Mouse (Mus musculus): ENCODE data around the gene Rps9. TPM values are rescaled to one million over a fixed set of nuclear protein-coding genes. Genes with fewer than 3 reads are reported as not detected.

Rps9 gene
- 1,349 and 2,225 TPM in 2 replicates for polyA plus RNA-seq (2012; rRNA removed)

- no peaks in the 10 kb centered on the region for H3K27me3 ChIP-seq (ENCODE audit: control insufficient read depth, insufficient read depth, low read length)
- H3K36me3 ChIP-seq (ENCODE audit: control insufficient read depth, insufficient read depth, low read length): peaks cover 21% of the 10 kb centered on the region
- no peak for TF ChIP-seq CTCF (IDR thresholded peaks at IDR 0.05; ENCODE audit: extremely low read depth, insufficient read depth, insufficient read length, insufficient replicate concordance)
- TF ChIP-seq POLR2A (IDR thresholded peaks at IDR 0.05; ENCODE audit: low read depth, low read length): peak; percentile 99
- H3K27ac ChIP-seq (ENCODE audit: insufficient read depth, low read length): peak within 1 kb of the TSS; percentile 91
- H3K4me1 ChIP-seq (ENCODE audit: control insufficient read depth, insufficient read depth, insufficient read length): peaks cover 5% of the 10 kb centered on the region; the same call in 1 of the 2 replicates
- peak within 1 kb of the TSS; percentile 78 for H3K4me3 ChIP-seq (ENCODE audit: extremely low read depth, insufficient read depth, insufficient read length)
- DNase-seq (ENCODE audit: low read depth in 1 of 2, low spot score in 2 of 2): peak; percentile 94 to 96
- WGBS: 1% methylated on average over 42 of the region's 42 CpGs
These were observed at the start of gene Rps9 for GRCm38 (mm10) chr7:3703879-3704441. Gene Rps9 (plus strand): TSS chr7:3703993.

GRCm38 (mm10) chr7:3656966-3657365 is 46.8 kb upstream of the Rps9 start:
- WGBS: 95% methylated on average over 4 of the region's 4 CpGs
- Histone ChIP-seq H3K27me3 (ENCODE audit: control insufficient read depth, insufficient read depth, low read length) (no peaks in the 10 kb centered on the region), H3K27ac (ENCODE audit: insufficient read depth, low read length) (no peak overlapping the region), H3K36me3 (ENCODE audit: control insufficient read depth, insufficient read depth, low read length) (peaks cover 71% of the 10 kb centered on the region), H3K4me1 (ENCODE audit: control insufficient read depth, insufficient read depth, insufficient read length) (no peaks in the 10 kb centered on the region), H3K4me3 (ENCODE audit: extremely low read depth, insufficient read depth, insufficient read length) (no peak overlapping the region)
- no peak for TF ChIP-seq CTCF (IDR thresholded peaks at IDR 0.05; ENCODE audit: extremely low read depth, insufficient read depth, insufficient read length, insufficient replicate concordance)
- no peak for TF ChIP-seq POLR2A (IDR thresholded peaks at IDR 0.05; ENCODE audit: low read depth, low read length)
- DNase-seq (ENCODE audit: low read depth in 1 of 2, low spot score in 2 of 2): no peak

DNA sequence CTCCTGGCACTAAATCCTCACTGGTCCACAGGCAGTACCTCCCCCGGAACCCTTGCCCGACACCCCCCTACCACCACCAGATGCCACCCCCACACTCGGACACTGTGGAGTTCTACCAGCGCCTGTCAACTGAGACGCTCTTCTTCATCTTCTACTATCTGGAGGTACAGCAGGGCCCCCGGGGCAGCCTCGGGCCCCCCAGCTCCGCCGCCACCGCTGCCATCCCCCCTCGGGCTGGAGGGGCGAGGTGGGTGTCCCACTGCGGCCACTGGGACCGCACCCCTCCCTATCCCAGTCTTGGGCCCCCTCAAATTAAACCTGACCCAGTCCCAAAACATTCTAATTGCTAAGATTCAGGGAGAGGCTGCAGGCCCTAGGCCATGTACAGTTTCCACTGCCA is 45.2 kb upstream of the Rps9 start:
- peaks cover 68% of the 10 kb centered on the region for H3K36me3 ChIP-seq (ENCODE audit: control insufficient read depth, insufficient read depth, low read length)
- H3K4me1 ChIP-seq (ENCODE audit: control insufficient read depth, insufficient read depth, insufficient read length): no peaks in the 10 kb centered on the region
- WGBS: 94% methylated on average over 14 of the region's 14 CpGs
- no peaks in the 10 kb centered on the region for H3K27me3 ChIP-seq (ENCODE audit: control insufficient read depth, insufficient read depth, low read length)
- no peak for DNase-seq (ENCODE audit: low read depth in 1 of 2, low spot score in 2 of 2)
- no peak overlapping the region for H3K27ac ChIP-seq (ENCODE audit: insufficient read depth, low read length)
- TF ChIP-seq CTCF (IDR thresholded peaks at IDR 0.05; ENCODE audit: extremely low read depth, insufficient read depth, insufficient read length, insufficient replicate concordance): no peak
- TF ChIP-seq POLR2A (IDR thresholded peaks at IDR 0.05; ENCODE audit: low read depth, low read length): no peak
- no peak overlapping the region for H3K4me3 ChIP-seq (ENCODE audit: extremely low read depth, insufficient read depth, insufficient read length)

GRCm38 (mm10) chr7:3664524-3665214 is 39.1 kb upstream of the Rps9 start:
- Histone ChIP-seq H3K4me1 (ENCODE audit: control insufficient read depth, insufficient read depth, insufficient read length) (no peaks in the 10 kb centered on the region; the same call in 1 of the 2 replicates), H3K27me3 (ENCODE audit: control insufficient read depth, insufficient read depth, low read length) (no peaks in the 10 kb centered on the region), H3K27ac (ENCODE audit: insufficient read depth, low read length) (peak overlapping the region; percentile 76; the same call in 1 of the 2 replicates), H3K36me3 (ENCODE audit: control insufficient read depth, insufficient read depth, low read length) (peaks cover 20% of the 10 kb centered on the region), H3K4me3 (ENCODE audit: extremely low read depth, insufficient read depth, insufficient read length) (peak overlapping the region; percentile 86)
- 19% methylated on average over 15 of the region's 15 CpGs for WGBS
- DNase-seq (ENCODE audit: low read depth in 1 of 2, low spot score in 2 of 2): no peak
- no peak for TF ChIP-seq POLR2A (IDR thresholded peaks at IDR 0.05; ENCODE audit: low read depth, low read length)
- no peak for TF ChIP-seq CTCF (IDR thresholded peaks at IDR 0.05; ENCODE audit: extremely low read depth, insufficient read depth, insufficient read length, insufficient replicate concordance)

DNA sequence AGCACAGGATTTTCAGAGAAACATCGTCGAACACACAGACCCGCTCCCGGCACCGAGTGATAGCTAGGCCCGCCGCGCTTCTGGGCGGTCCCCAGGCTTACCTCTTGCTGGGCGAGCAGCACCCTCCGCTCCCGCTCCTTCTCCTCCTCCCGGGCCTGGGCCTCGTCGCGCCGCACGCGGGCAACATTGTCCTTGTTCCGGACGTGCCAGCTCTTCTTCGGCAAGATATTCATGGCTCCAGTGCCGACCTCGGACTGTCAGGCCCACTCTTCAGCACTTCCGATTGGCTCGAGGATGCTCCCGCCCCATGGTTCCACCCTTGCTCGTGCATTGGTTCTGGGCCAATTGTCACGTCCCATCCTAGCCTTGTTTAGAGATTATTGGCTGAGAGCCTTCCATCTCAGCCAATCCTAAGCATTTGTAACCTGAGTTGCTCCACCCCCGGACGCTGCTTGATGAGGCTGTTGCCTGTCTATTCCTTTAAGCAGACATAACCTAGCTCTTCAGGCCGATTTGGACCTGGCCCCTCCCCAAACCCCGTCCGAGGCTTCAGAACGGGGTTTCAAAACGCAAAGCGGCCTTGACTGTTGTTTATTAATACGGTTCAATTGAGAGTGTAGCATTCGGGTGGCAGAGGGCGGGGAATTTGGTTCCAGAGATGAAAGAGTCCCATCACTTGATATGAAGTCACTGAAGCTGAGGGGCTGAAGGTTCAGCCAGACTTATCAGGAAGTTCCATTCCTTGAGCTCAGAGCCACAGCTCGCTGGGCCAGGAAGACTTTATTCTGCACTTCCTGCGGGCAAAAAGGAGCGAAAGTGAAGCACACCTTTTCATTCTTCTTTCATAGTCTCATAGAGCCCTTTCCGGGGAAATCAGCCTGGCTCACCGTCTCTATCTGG is 38.3 kb upstream of the Rps9 start, which contains the start of gene Leng1:
TSS of gene Leng1 (minus strand) at position 626 of the 900 bp plus-strand sequence.
- Histone ChIP-seq H3K4me1 (ENCODE audit: control insufficient read depth, insufficient read depth, insufficient read length) (no peaks in the 10 kb centered on the region; the same call in 1 of the 2 replicates), H3K36me3 (ENCODE audit: control insufficient read depth, insufficient read depth, low read length) (peaks cover 15% of the 10 kb centered on the region), H3K27ac (ENCODE audit: insufficient read depth, low read length) (peak within 1 kb of the TSS; percentile 85), H3K27me3 (ENCODE audit: control insufficient read depth, insufficient read depth, low read length) (no peaks in the 10 kb centered on the region), H3K4me3 (ENCODE audit: extremely low read depth, insufficient read depth, insufficient read length) (peak within 1 kb of the TSS; percentile 86)
- TF ChIP-seq POLR2A (IDR thresholded peaks at IDR 0.05; ENCODE audit: low read depth, low read length) (peak; percentile 76), CTCF (IDR thresholded peaks at IDR 0.05; ENCODE audit: extremely low read depth, insufficient read depth, insufficient read length, insufficient replicate concordance) (no peak)
- WGBS: 2% methylated on average over 45 of the region's 45 CpGs
- peak; percentile 91 to 94 for DNase-seq (ENCODE audit: low read depth in 1 of 2, low spot score in 2 of 2)

- Histone ChIP-seq H3K27me3 (ENCODE audit: control insufficient read depth, insufficient read depth, low read length) (no peaks in the 10 kb centered on the region), H3K36me3 (ENCODE audit: control insufficient read depth, insufficient read depth, low read length) (peaks cover 7% of the 10 kb centered on the region), H3K4me1 (ENCODE audit: control insufficient read depth, insufficient read depth, insufficient read length) (no peaks in the 10 kb centered on the region; the same call in 1 of the 2 replicates), H3K27ac (ENCODE audit: insufficient read depth, low read length) (no peak overlapping the region), H3K4me3 (ENCODE audit: extremely low read depth, insufficient read depth, insufficient read length) (no peak overlapping the region)
- WGBS: 40% methylated on average over 14 of the region's 14 CpGs
- DNase-seq (ENCODE audit: low read depth in 1 of 2, low spot score in 2 of 2): no peak
- TF ChIP-seq CTCF (IDR thresholded peaks at IDR 0.05; ENCODE audit: extremely low read depth, insufficient read depth, insufficient read length, insufficient replicate concordance): no peak
- TF ChIP-seq POLR2A (IDR thresholded peaks at IDR 0.05; ENCODE audit: low read depth, low read length): no peak
These were observed 36.8 kb upstream of the Rps9 start for GRCm38 (mm10) chr7:3666921-3667391.
